Mouse (Mus musculus) MEL (cell line): Measurements from ENCODE around the gene Tchp.

ENCODE experiments used
- MAFK ChIP-seq: IDR thresholded peaks from 2 replicates; pipeline ENCODE4 v1.6.1; 2011; ENCODE audit warnings: low read depth, mild to moderate bottlenecking, low read length, improper control_type of control experiment, borderline replicate concordance
- MYC ChIP-seq: IDR thresholded peaks from 2 replicates; pipeline ENCODE4 v1.6.1; 2011; ENCODE audit warnings: low read depth, mild to moderate bottlenecking, low read length, improper control_type of control experiment, moderate library complexity
- POLR2A ChIP-seq, 2 experiments: IDR thresholded peaks; 2 replicates each; pipeline ENCODE4 v1.6.1; 2011 to 2012; ENCODE audit warnings: low read length in 2 of 2, mild to moderate bottlenecking in 2 of 2, control low read depth in 1 of 2, improper control_type of control experiment in 1 of 2, low read depth in 1 of 2, moderate library complexity in 1 of 2; ENCODE audit not compliant: control insufficient read depth in 1 of 2, insufficient read depth in 1 of 2, poor library complexity in 1 of 2
- ZC3H11A ChIP-seq: IDR thresholded peaks from 2 replicates; pipeline ENCODE4 v1.6.1; 2012; ENCODE audit warnings: low read depth, mild to moderate bottlenecking, inconsistent platforms, low read length, improper control_type of control experiment

DNA sequence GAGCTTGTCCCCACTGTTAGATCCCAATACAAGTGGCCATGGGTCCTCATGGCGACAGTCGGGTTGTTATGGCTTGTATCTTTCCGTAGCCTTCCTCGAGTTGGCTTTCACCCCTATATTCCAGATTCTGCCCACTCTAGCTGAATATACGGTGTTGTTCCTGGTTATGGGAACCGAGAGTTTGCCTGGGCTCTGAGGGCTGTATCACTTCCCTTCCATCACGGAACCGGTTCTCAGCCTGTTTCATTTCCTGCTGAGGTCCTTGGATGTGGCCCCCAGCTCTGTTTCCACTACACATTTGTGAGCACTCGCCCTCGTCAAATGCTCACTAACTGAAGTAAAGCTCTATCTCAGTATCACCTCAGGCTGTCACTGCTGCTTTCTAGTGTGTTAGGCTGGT lies 14.4 kb downstream of the Tchp start:
- TF ChIP-seq MAFK (no peak), MYC (no peak), ZC3H11A (no peak), POLR2A (IDR thresholded peaks at IDR 0.05; ENCODE audit: control insufficient read depth in 1 of 2, insufficient read depth in 1 of 2, low read depth in 1 of 2, low read length in 2 of 2, poor library complexity in 1 of 2) (no peak)
